Mouse (Mus musculus) embryonic fibroblast, embryonic 13.5 days (primary cell): ENCODE measurements at regions not wholly inside any gene's neighbourhood (a gene's known extent, or its start where the extent isn't known, plus 50 kb on each side); places are given as distances from the start of the nearest gene placed in this dataset.

Experiments used
- CTCF ChIP-seq: IDR thresholded peaks from 2 replicates; pipeline ENCODE4 v1.5.1; 2011; ENCODE audit warnings: mild to moderate bottlenecking, control low read depth, low read length, moderate library complexity, borderline replicate concordance; ENCODE audit not compliant: insufficient read depth
- POLR2A ChIP-seq: IDR thresholded peaks from 2 replicates; pipeline ENCODE4 v1.6.1; 2011; ENCODE audit warnings: low read depth, mild to moderate bottlenecking, control low read depth, low read length, moderate library complexity

GRCm38 (mm10) chr6:93371341-93371740, 428.0 kb upstream of the Adamts9 start:
- no peak for TF ChIP-seq CTCF
- TF ChIP-seq POLR2A, result no peak
